Mouse (Mus musculus): ENCODE data around the gene Cdc42bpb.

The Cdc42bpb gene

DNA sequence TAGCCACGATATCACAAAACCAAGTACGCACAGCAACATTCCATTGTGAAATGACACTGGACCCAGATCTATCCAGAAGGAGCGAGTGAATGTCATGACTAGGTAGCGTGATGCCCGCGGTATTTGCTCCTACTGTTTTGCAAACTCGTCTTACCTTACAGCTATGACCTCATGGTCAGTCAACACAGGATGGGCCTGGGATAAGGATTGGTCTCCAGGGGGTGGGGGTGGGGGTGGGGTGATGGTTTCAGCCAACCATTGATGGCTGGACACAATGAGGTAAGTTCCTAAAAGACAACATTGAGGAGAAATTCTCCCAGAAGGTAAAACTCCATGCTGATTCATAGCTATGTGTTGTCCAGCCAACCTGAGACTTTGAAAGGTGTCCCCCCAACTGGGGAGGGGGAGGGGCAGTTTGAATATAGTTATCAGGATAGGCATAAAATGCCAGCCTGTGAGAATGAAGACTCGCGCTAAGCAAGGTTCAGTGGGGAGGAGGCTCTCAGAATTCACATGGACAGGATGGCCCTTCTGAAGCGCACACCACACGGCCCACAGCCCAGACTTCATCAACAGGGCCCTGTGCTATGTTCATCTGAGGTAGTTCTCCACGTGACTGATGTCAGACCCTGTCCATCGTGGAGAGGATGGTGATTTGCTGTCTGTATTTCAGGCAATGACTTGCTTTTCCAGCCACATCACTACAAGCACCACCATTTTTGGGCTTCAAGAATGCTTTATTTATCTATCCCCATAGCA lies 8.5 kb upstream of the Cdc42bpb start:
- DNase-seq: no peak

DNA sequence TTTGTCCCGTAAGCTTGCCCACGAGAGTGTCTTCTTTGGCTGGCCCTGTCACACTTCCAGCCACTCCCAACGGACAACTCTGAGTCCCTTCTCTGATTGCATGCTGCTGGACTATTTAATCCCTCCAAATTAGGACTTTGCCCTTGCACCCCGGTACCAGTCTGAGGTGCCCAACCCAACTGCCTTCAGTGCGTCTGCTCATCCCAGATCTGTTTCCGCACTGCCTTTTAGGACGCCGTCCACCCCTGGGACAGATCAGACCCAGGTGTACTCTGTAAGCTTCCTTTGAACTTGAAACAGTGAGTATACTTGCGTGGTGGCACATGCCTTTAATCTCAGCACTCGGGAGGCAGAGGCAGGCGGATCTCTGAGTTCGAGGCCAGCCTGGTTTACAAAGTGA lies 1.3 kb upstream of the Cdc42bpb start:
- no peak for DNase-seq

DNA sequence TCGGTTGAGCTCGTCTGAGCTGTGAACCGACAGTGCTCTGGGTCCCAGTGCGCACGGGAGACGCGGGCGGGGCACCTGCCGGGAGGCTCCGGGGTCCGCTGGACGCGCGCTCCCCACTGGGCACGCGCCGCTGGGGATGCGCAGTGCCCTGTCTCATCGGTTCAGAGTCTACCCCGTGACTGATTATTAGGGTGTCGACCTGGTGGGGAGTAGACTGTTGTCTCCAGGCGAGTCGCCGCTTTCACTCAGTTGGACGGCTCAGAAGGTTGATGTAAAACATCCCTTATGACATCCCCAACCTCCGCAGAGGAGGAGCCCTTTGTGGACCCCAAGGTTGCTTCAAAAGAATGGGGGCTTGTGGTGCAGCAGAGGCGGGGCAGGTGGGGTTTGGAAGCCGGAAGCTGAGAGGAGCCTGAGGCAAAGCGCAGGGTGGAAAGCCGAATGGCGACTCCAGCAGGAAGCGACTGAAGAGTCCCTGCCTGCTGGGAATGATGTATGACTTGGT lies 520 bp upstream of the Cdc42bpb start:
- peak; percentile 43 to 45 for DNase-seq

DNA sequence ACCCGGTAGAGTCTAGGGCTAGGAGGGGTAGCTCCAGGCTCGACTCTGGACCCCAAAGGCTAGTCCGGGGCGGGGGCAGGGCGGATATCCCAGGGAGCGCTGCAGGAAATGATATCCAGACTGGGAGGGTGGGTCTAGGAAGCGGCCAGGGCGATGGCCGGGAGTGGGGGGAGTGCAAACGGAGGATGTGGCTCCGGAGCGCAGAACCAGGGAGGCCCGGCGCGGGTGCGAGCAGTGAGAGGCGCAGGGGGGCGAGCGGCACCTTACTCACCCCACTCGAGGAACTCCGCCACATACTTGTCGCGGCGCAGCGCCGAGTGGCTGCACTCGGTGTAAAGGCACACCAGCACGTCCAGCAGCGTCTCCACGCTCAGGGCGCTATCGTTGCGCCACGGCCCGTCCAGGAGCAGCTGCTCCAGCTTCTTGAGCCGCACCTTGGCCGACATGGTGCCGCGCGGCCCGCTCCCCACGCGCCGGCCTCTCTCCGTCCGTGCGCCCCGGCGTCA lies 639 bp downstream of the Cdc42bpb start:
- peak; percentile 56 to 63 for DNase-seq

DNA sequence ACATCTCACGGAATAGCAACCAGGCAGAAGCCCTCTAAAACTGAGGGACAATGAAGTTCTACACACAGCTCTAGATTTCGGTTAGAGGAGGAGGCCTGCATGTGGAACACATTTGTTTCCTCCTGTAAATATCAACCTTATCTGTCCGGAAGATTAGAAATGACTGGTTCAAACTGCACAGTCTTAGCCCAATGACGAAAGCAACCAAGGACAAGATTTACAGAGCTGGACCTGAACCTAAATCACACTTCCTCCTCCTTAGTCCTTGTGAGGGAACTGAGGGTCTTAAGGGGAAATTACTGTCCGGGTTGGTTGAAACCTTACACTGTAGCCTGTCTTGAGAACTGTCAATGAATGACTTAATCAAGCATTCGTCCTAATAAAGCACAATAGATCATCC lies 1.5 kb downstream of the Cdc42bpb start:
- DNase-seq: no peak

DNA sequence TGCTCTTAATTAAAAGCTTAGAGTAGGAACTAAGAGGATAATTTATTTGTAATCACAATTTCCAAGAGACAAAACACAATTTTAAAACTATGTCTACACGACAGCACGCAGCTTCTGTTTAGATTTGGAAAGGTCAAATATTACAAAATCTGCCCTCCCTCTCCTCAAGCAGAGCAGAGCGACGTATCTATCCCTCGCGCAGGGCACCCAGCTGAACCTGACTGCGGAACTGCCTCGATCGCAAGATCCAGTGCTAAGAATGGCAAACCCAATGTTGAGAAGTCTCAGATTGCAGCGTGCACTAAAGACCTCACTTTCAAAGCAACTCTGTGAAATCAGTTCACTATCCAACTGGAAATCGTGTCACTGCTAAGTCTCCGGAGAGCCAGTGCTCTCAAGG lies 2.0 kb downstream of the Cdc42bpb start:
- no peak for DNase-seq

DNA sequence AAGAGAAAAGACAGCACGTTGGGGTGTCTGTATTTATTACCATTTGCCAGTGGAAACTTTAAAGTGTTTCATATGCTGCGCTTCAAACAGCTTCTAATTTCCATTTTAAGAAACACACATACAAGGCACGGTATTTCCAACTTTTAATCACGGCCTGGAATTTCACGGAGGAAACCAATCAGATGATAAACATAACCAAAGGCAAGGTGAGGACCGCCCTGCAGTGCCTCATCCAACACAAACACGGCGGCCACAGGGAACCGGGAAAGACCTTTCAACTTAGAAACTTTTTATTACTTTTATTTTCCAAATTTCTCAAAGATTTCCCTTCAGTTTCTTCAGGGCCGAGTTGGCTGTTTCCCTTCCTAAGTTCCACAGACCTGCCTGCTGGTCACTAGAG lies 2.8 kb downstream of the Cdc42bpb start:
- DNase-seq: no peak

DNA sequence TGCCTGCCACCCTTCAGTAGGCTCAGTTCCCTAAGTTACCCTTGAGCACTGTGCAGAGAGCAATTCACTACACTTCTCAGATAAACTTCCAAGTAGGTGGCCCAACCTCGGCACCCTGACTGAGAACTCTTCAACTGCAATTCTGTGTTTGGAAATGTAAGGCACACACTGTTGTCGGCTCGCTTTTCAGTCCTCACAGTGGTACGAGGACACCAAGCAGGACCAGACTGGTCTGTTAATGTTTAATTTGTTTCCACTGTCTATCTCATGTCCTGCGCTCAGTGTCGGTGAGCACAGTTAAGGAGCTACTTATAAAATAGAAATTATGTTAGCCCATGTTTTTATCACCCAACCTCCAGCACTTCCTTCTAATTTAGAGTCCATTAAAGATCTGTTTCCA lies 4.1 kb downstream of the Cdc42bpb start:
- DNase-seq: no peak

DNA sequence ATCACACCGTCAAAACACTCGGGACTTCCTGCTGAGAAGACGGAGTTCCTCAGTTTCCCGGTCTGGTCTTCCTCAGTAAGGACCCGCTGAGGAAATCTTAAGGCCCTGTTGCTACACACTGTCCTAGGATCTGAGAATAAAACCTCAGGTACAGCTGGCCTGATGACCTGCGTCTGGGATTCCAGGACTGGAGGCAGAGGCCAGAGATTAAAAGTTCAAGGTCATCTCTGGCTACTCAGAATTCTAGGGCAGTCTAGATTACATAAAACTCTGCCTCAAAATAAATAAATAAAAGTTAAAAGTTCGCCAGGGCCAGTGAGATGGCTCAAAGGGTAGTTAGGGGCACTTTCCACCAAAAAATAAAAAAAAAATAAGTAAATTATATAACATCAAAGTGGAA lies 5.6 kb downstream of the Cdc42bpb start:
- no peak for DNase-seq

DNA sequence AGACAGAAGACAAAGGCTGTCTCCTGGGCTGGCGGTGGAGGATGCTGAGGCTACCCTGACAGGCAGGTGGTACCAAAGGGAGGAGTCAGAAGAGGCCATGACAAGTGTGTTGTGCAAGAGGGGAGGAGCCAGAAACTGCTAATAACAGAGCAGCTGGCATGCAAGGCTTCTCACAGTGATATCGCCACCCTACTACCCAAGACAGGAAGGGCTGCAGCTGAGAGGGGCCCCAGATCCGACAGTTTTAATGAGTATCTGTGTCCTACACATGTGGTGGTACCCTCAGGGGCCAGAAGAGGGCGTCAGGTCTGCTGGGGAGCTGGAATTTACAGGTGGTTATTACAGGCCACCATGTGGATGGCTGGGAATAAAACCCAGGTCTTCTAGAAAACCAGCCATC lies 7.3 kb downstream of the Cdc42bpb start:
- no peak for DNase-seq

DNA sequence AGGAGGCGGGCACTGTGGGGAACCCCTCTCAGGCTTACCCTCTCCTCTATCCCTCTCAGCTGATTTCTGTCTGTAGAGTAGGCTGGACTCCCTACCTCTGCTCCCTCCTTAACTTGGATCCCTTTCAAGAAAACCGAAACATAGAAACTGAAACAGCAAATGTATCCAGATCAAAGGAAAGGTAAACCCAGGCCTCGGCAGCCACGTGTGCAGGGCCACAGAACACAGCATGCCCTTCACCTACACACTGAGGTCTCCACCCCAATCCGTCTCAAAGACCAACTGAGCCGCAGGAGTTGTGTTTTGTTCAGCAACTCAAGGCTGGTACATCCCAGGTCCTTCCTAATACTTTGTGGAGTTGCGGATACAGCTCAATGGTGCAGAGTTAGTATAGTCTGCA lies 10.5 kb downstream of the Cdc42bpb start:
- no peak for DNase-seq

DNA sequence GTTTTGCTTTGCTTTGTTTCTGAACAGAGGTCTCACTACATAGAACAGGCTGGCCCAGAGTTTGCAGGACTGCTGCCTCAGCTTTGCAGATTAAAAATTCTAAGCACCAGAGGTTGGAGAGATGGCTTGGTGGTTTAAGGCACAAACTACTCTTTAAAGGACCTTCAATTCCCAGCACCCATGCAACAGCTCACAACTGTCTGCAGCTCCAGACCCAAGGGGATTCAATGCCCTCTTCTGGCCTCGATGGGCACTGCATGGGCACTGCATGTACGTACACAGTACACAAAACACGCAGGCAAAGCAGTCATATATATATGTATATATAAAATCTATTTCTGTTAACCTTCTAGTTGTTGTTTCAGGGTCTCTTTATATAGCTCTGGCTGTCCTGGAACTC lies 13.3 kb downstream of the Cdc42bpb start:
- DNase-seq: no peak

DNA sequence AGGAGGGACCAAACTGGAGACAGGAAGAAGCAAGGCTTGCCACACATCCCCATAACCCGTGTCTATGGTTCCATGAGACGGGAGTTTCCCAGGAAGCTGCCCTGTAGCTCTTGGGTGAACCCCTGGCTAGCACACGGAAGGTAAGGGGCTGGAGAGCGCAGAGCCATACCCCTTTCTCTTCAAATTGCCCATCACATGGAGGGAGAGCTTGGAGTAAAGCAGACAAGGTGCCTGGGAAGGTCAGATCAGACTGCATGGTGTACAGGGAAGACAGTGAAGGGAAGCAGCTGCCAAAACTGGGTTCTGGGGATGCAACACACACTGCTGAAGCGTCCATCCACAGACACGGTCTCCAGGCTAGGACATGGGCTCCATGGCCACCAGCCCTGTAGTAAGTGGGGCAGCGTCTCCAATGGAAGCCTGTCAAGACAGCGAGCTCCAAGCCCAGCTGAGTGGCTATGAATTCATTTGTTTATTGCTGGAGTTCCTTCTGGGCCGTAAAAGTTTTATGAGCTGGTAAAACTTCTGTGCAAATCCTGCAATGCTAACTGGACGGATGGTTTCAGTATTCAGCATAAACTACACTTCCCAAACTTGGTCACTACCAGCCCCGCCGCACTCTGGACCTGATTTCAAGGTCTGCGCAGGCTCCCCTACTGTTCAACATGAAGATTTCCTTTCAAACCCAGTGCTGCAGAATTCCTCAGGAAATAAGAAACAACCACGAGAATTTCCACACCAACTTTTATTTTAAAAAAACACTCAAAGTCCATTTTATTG lies 16.0 kb downstream of the Cdc42bpb start:
- peak; percentile 58 to 66 for DNase-seq

DNA sequence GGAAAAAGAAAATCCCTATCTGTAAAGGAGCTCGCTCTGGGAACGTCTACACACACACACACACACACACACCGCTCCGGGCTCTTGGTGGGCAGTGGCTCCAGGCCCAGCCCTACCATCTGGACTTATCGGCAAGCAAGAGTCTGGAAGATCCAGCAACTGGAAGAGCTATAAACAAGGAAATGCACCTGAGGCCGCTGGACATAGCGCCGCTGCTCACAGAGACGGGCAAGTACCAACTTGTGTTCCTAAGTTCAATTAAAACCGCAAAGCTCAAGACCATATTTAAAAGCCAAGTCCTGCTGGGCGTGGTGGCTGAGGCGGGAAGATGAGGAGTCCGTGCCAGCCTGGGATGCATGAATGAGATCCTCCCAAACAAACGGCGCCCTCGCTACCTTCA lies 16.8 kb downstream of the Cdc42bpb start:
- no peak for DNase-seq

DNA sequence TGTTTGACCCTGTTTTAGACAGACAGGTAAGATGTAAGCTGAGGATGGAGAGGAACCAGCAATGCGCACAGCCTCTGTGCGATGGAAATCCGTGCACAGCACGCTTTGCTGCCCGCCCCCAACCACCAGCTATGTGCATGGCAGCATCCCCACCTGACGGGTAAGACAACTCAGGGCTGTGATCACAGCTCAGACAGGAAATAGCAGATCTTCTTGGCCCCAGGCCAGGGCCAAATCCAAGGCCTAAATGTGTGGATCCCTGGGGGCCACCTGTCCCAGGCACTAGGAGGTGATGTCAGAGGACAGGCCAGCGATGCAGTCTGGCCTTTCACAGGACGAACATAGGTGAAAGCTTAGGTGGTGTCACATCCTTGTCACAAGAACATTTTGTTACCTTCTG lies 21.3 kb downstream of the Cdc42bpb start:
- no peak for DNase-seq

DNA sequence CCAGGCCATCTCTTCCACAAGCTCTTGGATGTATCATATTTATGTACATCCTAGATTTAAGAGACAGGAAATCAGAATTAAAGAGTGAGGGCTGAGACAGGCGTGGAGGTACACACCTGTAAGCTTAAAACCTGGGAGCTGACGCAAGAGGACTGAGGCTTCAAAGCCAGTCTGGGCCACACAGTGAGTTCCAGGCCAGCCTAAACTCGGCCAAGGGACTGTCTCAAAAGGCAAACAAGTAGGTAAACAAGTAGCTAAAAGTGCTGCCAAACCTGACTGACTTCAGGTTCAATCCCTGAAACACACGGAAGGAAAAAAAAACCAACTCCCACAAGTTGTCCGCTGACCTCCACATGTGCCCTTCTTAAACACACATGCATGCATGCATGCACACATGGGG lies 23.4 kb downstream of the Cdc42bpb start:
- DNase-seq: no peak

DNA sequence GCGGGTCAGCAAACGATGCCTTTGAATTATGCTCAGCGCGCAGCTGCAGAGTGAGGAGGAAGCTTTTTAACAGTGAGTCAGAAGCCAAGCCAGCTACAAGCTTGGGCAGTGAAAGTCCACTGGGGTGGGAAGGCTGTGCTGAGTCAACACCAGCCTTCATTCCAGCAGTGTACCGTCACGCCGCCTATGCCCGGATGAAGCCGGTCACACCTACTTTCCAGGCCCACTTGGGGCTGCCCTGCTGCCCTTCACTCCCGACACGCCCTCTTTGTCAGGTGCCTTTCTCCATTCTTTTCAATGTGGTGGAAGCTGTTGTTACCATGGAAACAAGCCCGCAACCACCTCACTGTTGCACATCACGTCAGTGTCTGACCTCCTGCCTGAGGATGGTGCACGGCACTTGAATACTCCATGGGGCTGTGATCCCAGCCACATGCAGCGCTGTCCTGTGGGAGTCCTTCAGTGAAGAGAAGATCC lies 24.0 kb downstream of the Cdc42bpb start:
- peak; percentile 83 to 91 for DNase-seq

DNA sequence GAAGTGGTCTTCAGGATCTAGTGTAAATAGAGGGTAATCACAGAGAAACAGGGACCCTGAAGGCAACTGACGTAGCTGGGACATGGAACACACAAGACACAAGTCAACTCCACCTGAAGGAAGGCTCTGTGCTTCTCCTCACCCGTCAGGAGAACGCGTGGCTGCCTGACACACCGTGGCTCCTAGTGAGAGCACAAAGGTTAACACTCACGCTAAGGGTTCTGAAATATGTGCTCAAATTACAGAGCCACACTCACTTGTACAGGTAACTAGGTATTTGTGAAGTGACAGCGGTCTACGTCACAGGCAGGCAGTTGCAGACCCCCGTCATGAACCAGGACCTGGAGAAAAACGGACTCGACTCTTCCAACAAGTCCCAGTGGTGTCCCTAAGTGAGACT lies 24.5 kb downstream of the Cdc42bpb start:
- DNase-seq: no peak

DNA sequence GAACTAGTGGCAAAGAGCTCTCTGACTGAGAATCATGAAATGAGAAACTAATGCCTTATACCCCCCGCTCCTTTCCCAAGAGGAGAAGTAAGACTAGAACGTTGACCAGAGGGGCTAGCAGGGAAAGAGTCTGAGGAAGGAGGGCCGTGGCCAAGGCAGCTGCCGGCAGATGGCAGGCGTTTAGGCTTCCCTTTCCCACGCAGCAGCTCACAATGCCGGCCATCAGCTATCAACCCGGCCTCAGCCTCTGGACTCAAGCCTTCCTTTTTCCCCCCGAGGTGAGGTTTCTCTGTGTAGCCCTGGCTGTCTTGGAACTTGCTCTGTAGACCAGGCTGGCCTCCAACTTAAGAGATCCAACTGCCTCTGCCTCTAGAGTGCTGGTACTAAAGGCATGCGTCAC lies 25.0 kb downstream of the Cdc42bpb start:
- no peak for DNase-seq

DNA sequence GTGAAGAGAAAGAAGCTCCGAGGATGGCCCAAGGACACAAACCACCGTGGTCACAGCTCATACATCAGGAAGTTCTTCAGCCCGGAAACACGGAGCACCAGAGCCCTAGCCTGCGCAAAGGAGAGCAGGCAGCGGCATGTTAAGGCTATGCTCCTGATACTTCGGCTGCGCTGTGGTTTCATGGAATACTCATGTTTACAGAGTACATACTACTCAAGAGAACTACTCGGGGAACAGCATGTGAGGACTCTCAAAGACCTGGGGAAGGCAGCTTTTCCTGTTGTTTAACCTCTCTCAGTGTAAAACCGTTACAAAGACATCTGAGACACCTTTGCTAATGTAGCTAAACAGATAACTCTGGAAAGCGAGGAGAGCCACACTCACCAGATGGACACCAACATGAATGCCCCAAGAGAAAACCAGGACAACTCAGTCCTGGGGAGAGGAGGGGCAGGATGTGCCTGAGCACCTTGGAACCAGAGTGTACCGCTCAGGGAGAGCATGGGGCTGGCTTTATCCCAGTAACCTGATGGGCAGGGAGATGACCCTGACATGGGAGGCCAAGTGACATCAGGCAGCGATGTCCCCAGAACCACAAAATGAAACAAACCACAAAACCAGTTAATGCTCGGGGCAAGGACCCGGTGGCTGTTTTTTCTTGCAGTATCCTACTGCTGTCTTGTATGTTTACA lies 27.8 kb downstream of the Cdc42bpb start:
- DNase-seq: no peak

DNA sequence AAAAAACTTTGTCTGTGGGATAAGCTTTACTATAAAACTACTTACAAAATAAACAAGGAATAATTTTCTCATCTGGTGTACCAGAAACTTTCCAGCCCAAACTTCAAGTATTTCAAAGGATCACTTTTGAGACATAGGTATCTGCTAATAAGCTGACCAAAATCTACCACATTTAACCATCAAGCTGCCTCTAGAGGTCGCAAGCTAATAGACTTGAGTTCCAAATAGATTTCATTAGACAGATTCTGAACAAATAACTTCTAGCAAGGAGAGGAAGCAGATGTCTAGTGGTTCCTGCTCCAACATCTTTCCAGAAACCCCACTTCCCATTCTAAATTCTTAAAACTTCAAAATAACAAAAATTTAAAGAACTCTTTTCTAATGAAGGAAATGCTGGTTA lies 33.6 kb downstream of the Cdc42bpb start:
- DNase-seq: no peak

DNA sequence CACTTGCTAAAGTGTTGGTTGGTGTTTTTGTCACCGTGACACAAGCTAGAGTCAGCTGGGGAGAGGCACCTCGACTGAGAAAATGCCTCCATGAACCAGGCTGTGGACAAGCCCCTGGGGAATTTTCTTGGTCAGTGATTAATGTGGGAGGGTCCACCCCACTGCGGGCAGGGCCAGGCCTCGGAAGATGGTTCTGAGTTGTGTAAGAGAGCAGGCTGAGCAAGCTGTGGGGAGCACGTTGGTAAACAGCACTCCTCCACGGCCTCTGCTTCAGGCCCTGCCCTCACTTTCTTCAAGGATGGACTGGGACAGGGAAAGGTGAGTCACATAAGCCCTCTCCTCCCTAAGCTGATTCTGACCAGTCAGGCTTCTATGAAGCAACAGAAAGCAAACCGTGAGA lies 36.8 kb downstream of the Cdc42bpb start:
- no peak for DNase-seq

DNA sequence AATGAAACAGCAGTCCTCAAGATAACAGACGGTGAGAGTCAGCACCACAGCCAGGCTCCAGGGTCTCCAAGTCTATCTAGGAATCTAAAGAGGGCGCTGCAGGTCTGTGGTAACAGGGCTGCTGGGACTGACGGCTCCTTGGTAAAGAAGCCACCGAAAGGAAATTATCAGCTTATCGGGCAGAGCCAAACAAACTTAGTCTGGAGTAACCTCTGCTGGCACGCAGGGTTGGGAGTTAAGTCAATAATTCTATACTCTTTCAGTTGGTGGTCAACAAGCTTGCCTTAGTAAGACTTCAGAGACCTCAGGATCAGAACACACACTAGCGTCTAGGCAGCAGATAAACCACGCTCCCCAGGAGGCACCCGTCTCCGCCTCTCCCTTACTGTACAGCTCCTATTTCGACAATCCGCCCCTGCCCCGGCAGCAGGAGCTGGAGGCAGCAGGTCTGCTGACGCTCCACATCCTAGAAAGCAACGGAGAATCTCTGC lies 39.6 kb downstream of the Cdc42bpb start:
- DNase-seq: no peak

Data from kidney, adult 8-10 months (tissue).